Mouse (Mus musculus): Measurements from ENCODE around the gene Stxbp1.

Gene Stxbp1

GRCm38 (mm10) chr2:32838147-32838884 is 8.7 kb downstream of the Stxbp1 start:
- no peak for DNase-seq

DNA sequence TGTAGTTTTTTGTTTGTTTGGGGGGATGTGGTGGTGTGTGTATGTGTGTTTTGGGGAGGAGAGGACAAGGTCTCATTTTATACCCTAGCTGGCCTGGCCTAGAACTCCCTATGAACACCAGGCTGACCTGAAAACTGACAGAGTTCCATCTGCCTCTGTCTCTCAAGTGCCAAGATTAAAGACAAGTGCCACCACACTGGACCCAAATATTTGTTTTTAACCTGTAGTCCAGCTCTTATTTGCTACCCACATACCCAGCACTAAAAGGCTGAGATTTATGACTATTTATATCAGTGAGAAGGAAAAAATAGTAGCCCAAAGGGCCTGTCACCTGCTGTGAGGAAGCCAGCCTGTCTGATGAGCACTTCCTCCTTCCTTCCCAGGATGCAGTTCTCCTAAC is 11.5 kb downstream of the Stxbp1 start:
- DNase-seq: no peak

DNA sequence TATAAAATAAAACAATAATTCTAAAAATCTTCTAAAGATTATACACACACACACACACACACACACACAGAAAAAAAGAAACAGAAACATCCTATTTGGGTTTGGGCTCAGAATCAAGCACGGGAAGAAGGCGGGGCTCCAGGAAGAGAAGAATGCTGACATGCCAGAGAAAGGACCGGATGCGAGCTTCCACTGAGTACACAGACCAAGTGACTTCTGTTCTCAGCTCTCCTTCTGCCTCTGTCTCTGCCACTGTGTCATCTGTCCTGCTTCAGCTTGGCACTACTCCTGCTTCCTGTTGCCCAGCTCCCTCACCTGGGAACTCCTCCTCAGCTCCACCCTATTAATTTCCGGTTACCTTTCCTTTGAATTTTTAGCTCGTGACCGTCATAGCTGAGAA is 12.5 kb downstream of the Stxbp1 start:
- DNase-seq: peak; percentile 62 to 76

- no peak for DNase-seq
These were observed 17.9 kb downstream of the Stxbp1 start for GRCm38 (mm10) chr2:32828979-32829676.

- DNase-seq: no peak
These were observed 21.2 kb downstream of the Stxbp1 start for GRCm38 (mm10) chr2:32825796-32826195.

DNA sequence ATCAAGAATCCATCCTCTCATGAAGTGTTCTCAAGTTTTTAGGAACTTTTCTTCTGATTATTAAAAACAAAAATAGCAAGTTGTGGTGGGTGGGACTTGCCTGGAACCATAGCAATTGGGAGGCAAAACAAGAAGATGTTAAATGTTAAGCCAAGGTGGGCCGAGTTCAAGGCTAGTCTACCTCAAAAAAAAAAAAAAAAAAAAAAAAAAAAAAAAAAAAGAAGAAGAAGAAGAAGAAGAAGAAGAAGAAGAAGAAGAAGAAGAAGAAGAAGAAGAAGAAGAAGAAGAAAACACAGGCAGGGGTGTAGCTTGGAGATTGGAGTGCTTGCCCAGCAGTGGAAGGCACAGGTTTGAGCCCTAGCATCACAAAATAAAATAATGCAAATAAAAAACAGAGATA is 22.3 kb downstream of the Stxbp1 start:
- no peak for DNase-seq

DNA sequence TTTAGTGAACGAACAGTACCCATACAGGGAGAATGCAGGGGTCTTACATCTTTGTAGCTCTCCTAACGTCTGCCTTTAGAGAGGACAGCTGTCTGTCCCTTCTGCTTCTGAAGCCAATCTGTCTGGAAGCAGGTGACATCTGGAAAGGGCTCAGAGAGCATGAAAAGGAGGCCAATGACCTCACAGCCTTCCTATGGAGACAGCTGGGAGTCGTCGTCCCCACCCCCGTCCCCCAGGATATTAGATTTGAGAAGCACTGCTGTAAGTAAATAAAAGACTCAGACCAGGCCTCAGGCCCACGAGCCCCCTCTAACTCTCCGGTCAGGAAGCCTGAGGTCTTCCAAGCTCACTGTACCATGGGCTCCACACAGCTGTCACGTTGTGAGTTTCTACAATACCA is 22.9 kb downstream of the Stxbp1 start:
- peak; percentile 16 to 35 for DNase-seq

DNA sequence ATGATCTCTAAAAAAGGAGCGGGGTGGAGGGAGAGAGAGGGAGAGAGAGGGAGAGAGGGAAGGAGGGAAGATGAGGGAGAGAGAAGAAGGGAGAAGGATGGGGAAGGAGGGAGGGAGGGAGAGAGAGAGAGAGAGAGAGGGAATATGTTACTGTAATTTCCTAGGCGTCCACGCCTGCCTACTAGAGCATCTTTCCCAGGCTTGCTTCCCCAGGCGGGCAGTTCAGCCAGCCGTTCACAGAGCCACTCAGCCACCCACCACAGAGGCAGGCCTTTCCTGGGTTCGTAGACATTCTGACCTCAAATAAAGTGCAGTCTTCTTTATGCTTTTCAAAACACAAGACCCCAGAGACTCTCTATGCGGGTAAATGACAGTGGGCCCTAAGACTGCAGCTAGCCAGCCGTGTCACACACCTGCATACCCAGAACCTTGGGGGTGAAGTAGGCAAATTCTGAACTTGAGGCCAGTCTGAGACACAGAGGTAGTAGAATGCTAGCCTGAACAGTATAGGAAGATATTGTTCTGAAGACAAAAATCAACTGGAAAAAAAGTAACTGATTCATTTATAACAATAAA is 23.4 kb downstream of the Stxbp1 start:
- DNase-seq: no peak

GRCm38 (mm10) chr2:32823153-32823552 is 23.9 kb downstream of the Stxbp1 start:
- peak in 1 of 2 experiments; percentile 8 for DNase-seq

- no peak for DNase-seq
These were observed 24.4 kb downstream of the Stxbp1 start for GRCm38 (mm10) chr2:32822643-32823042.

GRCm38 (mm10) chr2:32821041-32821802 is 25.8 kb downstream of the Stxbp1 start:
- DNase-seq: peak; percentile 57 to 63

DNA sequence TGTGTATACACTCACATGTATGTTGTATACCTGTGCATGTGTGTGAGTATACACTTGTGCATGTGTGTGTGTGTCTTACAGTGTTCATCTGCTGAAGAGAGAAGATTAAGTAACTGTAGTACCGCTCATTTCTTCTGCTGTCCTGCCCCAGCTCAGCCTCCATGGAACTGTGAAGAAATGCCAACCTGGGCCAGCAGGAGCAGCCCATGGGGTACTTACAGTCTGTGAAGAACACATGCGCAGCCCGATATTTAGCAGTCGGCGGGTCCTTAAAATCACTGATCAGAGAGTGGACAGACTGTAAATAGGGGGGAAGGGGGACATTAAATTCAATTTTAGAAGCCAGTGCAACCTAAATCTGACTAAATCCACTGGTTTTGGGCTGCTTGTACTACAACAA is 28.8 kb downstream of the Stxbp1 start:
- no peak for DNase-seq

- DNase-seq: no peak
These were observed 29.5 kb downstream of the Stxbp1 start for GRCm38 (mm10) chr2:32817589-32817988.

DNA sequence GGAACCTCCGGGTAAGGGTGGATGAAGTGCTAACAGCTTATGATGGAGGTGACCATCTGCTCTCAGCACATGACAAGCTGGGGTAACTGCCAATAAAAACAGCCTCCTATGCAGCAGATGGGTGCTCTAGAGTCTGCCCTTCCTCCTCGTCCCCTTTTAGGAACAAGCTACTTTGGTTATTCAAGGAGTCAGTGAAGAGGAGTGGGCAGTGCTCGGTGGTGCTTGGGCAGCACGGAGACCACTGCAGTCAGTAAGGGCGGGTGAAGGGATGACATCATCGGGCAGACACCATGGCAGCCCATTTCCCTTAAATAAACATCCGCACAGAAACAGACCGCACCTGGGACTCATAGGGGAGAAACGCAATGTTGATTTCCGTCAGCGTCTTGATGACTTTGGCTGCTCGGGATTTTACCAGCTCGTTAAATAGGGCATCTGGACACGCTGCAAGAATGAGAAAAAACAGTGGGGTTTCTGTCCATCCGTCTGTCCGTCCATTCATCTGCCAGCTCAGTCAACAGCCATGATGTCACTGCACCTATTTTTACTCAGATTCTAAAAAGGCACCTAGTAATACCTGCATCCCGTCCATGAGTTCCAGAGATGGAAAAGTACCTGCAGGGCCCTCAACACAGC is 30.0 kb downstream of the Stxbp1 start:
- no peak for DNase-seq

DNA sequence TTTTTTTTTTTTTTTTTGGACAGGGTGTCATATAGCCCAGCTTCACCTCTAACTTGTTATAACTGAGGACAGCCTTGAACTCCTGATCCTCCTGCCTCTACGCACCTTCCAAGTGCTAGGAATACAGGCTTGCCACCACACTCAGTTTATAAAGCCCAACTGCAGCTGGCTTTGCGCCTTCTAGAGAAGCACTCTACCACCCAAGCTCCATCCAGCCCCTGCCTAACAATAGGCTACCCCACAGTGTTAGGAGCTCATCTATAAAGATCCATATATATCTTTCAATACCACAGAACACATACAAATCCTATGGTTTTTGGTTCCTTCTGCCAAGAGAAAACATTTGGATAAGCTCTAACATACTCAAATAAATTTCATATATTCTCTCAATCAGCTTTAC is 30.5 kb downstream of the Stxbp1 start:
- no peak for DNase-seq

- DNase-seq: no peak
These were observed 35.1 kb downstream of the Stxbp1 start for GRCm38 (mm10) chr2:32811959-32812358.

GRCm38 (mm10) chr2:32808816-32809566 is 38.1 kb downstream of the Stxbp1 start:
- DNase-seq: no peak

DNA sequence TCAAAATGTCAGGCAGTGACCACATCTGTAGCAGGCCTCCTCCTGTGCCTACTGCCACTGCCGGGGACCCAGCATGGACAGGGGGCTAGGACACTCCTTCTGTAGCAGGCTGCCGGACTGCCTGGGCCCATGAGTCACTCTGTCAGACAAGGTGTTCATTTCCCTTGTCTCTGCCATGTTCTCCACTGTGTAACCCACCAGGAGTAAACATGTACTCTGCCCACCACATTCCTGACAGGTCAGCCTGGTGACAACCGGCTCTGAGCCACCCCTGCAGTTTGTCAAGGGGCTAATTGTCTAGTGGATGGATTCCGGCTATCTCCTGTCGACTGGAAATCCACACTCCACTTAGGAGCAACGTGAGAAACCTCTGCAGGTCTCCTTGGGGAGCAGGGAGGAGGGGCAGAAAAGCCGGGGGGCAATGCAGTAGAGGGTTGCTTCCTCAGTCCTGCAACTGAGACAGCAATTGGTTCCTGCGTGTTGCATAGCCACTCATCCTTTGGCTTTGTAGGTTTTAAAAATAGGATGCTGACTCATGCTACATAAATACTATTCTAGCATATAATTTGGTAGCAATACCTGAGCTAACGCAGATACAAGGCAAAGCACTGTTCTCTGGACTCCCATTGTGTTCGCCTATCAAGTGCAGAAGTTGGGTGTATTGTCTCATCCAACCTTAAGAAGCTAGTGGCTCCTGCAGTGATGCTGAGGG is 48.6 kb downstream of the Stxbp1 start:
- DNase-seq: no peak

DNA sequence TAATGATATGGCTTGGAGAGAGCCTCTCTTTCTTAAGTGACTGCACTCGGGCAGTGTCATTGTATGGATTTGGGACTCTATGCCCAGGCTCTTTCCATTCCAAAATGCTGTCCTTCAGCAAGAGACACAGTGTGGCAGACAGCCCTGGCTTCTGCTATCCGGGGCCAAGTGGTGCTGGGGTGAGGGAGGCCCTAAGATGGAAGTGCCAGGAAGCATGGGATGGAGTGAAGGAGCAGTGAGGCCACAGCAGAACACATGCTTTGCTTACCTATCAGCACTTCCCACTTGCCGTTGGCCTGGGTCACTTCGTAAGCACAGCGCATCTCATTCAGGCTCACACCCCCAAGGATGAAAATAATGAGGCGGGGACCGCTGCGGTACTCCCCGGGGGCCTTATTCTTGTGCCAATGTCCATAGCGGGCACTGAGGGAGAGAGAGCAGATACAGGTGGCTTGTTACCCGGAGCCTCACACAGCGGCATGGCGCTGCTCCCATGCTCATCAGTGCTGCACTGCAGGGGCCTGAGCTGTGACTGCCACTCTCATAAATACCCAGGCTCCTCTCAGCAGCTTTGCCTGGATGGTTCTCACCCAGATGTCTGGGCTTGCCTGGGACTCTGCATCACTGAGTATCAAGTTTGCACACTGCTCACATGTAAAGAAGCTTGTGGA is 51.2 kb downstream of the Stxbp1 start:
- no peak for DNase-seq

DNA sequence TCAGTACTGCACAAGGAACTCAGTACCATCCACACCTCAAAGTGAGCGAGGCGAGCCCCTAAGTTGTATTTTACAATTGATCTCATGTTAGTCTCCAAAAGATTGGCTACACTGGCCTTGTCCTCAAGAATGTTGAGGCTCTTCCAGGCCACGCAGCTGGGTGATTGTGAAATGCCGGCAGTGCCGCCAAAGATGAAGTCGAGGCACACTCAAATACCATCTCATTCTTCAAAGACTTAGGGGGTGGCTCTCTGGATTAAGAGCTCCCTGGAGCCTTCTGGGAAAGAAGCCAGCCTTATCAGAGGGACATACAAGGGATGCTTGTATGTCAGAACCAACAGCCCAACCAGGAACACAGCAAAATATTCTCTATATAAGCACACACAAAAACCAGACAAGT is 55.7 kb downstream of the Stxbp1 start:
- DNase-seq: peak in 1 of 2 experiments; percentile 41

DNA sequence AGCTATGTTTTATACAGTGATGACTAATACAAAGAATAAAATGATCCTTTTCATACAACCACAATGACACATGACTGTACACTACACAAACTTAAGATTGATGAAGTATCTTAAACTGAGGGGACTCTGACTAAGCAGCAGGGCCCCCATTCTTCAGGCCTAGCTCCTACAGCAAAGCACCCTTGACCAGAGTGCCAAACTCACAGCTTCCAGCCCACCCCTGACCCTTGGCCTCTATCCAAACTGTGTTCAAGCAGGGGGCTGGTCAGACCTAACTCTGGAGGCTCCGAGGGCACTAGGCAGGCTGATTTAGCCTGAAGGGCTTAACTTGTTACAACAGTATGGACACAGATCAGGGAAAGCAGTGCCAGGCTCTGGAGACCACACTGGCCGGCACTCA is 58.5 kb downstream of the Stxbp1 start:
- no peak for DNase-seq

Measured in kidney, postnatal 4 days (tissue).